Mouse (Mus musculus) lung, postnatal 0 days (tissue): ENCODE measurements at regions not wholly inside any gene's neighbourhood (a gene's known extent, or its start where the extent isn't known, plus 50 kb on each side); places are given as distances from the start of the nearest gene placed in this dataset.

Experiments
- ATAC-seq: fragments of 200-750 bp; cut with Nextera tagmentation; 2 replicates; pipeline ENCODE4 v1.8.0; 2017; ENCODE audit warnings: moderate library complexity
- DNase-seq: peaks from one replicate; pipeline ENCODE4 v3.0.0-alpha.2; 2016; ENCODE audit warnings: low spot score
- H3K27ac ChIP-seq: fragments of 300-500 bp; sonication (generic); 2 replicates; pipeline ENCODE4 v1.5.1; 2014; ENCODE audit warnings: antibody characterized with exemption, mild to moderate bottlenecking, low read length, mixed read lengths
- H3K27me3 ChIP-seq: fragments of 300-500 bp; sonication (generic); replicated peaks from 2 replicates; pipeline ENCODE4 v1.6.1; 2014; ENCODE audit warnings: low read length, mixed read lengths; ENCODE audit not compliant: insufficient read depth
- H3K36me3 ChIP-seq: fragments of 300-500 bp; sonication (generic); 2 replicates; pipeline ENCODE4 v1.6.1; 2014; ENCODE audit warnings: low read length, mixed read lengths; ENCODE audit not compliant: insufficient read depth
- H3K4me1 ChIP-seq: fragments of 300-500 bp; sonication (generic); 2 replicates; pipeline ENCODE4 v1.6.1; 2014; ENCODE audit warnings: antibody characterized with exemption, low read depth, low read length, mixed read lengths; ENCODE audit not compliant: insufficient read depth
- H3K4me2 ChIP-seq: fragments of 300-500 bp; sonication (generic); replicated peaks from 2 replicates; pipeline ENCODE4 v1.6.1; 2014; ENCODE audit warnings: low read depth, mild to moderate bottlenecking, low read length, moderate library complexity, mixed read lengths
- H3K4me3 ChIP-seq: fragments of 300-500 bp; sonication (generic); 2 replicates; pipeline ENCODE4 v1.5.1; 2014; ENCODE audit warnings: low read depth, low read length
- H3K9ac ChIP-seq: fragments of 300-500 bp; sonication (generic); replicated peaks from 2 replicates; pipeline ENCODE4 v1.6.1; 2014; ENCODE audit warnings: low read depth, mild to moderate bottlenecking
- H3K9me3 ChIP-seq: fragments of 300-500 bp; sonication (generic); 2 replicates; pipeline ENCODE4 v1.6.1; 2016; ENCODE audit warnings: low read length, mixed read lengths
- CTCF ChIP-seq: IDR thresholded peaks from 2 replicates; pipeline ENCODE4 v1.5.1; 2016; ENCODE audit warnings: antibody characterized with exemption, mild to moderate bottlenecking
- EP300 ChIP-seq: IDR thresholded peaks from 2 replicates; pipeline ENCODE4 v1.6.1; 2016; ENCODE audit warnings: antibody characterized with exemption, mild to moderate bottlenecking, control low read depth
- WGBS: fragments of 180-500 bp; shearing (Covaris S2); extraction: QIAGEN DNeasy Blood & Tissue Kit; methylation state at CpG from one replicate; pipeline ENCODE4 v1.1.7; 2014; 5-methylcytosine and 5-hydroxymethylcytosine counted together

DNA sequence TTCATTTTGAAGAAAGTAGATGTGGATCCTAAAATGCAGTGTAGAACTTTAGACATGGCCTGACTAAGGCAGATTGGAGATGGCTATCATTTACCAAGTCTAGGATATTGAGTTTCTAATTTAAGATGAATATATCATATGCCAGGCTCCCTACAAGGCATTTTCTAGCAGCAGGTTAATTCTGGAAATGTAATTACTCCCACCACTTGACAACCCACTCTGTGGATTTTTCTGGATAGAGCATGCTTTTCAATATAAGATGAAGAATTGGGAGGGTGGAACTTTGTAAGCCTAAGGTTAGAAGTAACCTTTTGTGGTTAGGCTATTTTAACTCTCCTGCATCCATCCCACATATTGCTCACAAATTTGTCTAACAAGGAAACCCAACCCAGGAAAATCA is 178.4 kb upstream of the Pappa start:
- Histone ChIP-seq H3K4me3 (no peak overlapping the region), H3K27me3 (no peaks in the 10 kb centered on the region), H3K4me1 (no peaks in the 10 kb centered on the region), H3K36me3 (no peaks in the 10 kb centered on the region), H3K9ac (no peak overlapping the region), H3K9me3 (no peaks in the 10 kb centered on the region), H3K27ac (no peak overlapping the region), H3K4me2 (no peak overlapping the region)
- ATAC-seq (no peak), DNase-seq (no peak)
- TF ChIP-seq CTCF (no peak), EP300 (no peak)

DNA sequence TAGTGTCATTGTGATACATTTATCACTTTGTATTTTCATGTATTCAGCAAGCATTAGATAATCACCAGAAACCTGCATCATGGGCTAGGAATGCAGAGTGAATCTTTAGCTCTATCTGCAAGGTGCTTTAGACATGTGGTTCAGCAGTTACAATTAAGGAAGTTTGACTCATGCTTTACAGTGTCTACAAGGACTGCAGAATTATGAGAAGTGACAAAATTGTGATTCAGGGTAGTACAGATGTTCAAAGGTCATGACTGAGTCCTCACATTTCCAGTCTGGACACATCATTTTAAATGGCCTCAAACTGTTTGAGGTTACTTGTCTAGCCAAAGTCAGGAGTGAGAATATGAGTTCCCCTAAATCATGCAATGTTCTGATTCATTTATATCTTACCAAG is 171.3 kb upstream of the Pappa start:
- Histone ChIP-seq H3K9ac (no peak overlapping the region), H3K9me3 (no peaks in the 10 kb centered on the region), H3K36me3 (no peaks in the 10 kb centered on the region), H3K4me2 (no peak overlapping the region), H3K4me1 (no peaks in the 10 kb centered on the region), H3K27ac (no peak overlapping the region), H3K27me3 (no peaks in the 10 kb centered on the region), H3K4me3 (no peak overlapping the region)
- ATAC-seq (no peak), DNase-seq (no peak)
- TF ChIP-seq CTCF (no peak), EP300 (no peak)

DNA sequence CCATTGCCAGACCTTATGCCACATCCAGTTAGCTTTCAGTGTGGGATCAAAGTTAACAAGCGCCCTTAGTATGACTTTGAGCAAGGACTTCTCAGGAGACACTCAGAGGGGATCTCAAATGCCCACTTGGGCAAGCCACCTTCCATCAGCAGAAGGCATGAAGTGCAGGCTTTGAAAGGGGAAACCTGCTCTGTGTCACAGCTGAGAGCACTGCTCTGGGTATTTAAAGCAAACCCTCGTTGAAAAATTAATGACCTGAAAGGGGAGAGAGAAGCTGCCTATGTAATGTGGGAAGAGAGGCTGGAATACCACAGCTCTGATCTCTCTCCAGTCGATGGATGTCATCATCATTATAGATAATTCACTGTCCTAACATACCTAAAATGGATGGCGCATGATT is 165.1 kb upstream of the Pappa start:
- Histone ChIP-seq H3K9me3 (no peaks in the 10 kb centered on the region), H3K36me3 (no peaks in the 10 kb centered on the region), H3K4me2 (no peak overlapping the region), H3K9ac (no peak overlapping the region), H3K4me3 (no peak overlapping the region), H3K27me3 (no peaks in the 10 kb centered on the region), H3K27ac (no peak overlapping the region), H3K4me1 (no peaks in the 10 kb centered on the region)
- DNase-seq (no peak), ATAC-seq (no peak)
- 65% methylated on average over 4 of the region's 4 CpGs for WGBS
- TF ChIP-seq CTCF (no peak), EP300 (no peak)

DNA sequence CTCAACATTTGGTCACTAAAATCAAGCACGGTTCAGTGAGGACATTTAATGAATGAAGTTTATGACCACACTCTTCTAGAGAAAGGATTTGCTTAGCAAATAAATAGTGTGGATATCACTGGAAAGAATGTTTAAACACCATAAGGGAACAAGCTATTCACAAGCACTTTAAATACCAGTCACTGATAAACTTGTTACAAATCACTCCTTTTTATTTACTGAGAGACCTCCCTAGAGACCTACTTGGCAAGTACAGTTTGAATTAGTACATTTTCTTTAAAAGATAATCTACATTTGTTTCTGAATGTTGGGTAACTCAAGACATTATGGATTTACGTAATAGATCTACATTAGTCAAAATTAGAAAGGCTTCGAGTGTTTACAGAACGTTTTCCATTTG is 162.2 kb upstream of the Pappa start:
- H3K9me3 ChIP-seq: no peaks in the 10 kb centered on the region
- H3K4me3 ChIP-seq: no peak overlapping the region
- H3K4me2 ChIP-seq: no peak overlapping the region
- no peaks in the 10 kb centered on the region for H3K36me3 ChIP-seq
- H3K9ac ChIP-seq: no peak overlapping the region
- 28% methylated on average over 4 of the region's 4 CpGs for WGBS
- peak; percentile 76 for DNase-seq
- no peaks in the 10 kb centered on the region for H3K27me3 ChIP-seq
- peak; percentile 57 for ATAC-seq
- H3K27ac ChIP-seq: no peak overlapping the region
- no peaks in the 10 kb centered on the region for H3K4me1 ChIP-seq
- TF ChIP-seq CTCF (no peak), EP300 (0 out of 2 replicates have a peak, but pooled peaks have one; percentile 30)
